In the genomic region with DNA sequence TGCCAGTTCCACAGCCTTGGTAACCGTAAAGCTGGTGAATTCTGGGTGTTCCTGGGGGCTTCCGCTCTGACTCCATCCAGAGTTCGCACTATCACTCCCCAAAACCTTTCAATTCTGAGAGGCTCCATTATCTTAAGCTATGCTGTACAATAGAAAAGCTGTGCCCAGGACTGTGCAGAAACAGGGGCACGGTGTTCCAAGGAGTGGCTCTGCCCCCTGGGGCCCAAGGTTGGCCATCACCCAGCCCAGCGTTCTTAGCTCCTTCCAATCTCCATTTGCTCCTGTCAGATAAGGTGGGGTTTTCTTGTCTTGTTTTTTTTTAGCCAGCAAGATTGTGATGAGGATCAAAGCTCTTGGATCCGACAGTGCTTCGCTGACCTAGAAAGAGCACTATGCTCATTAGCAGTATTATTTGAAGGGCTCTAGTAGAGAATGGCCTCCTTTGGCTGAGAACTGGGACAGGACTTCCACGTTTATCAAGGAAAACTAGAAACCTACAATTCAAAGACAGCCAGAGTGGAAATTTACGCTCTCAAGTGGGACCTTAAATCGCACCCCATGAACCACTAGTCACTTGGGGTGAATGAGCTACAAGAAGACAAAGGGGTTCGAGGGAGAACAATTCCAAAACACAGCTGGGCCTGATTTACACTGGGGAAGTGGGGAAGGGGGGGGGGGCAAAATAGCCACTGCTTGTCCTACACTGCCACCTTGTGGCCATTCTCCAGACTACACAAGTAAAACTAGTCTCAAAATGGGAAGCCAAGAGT, we compare ENCODE assay signal across 8 mouse cellular contexts. TPM values are rescaled to one million over a fixed set of nuclear protein-coding genes. Genes with fewer than 3 reads are reported as not detected.
DNase-seq lines count a peak whose midpoint lies in the region; ATAC-seq lines count a peak whose summit lies in the region.
"Had no signal": no experiment of that assay in that cellular context is flagged by ENCODE, and none has a peak within 500 bp of the region (broad histone marks: within the 10 kb centered on the region; RNA-seq: fewer than 3 reads in every experiment).

No protein-coding gene starts in this region.

- H3K9ac ChIP-seq in hindbrain, embryonic 11.5 days (ENCODE audit: low read depth, low read length), result no peak overlapping the region
- 0 out of 2 replicates have a peak overlapping the region, but pooled peaks have one; percentile 25 for H3K9ac ChIP-seq in limb, embryonic 13.5 days
- H3K9ac ChIP-seq in neural tube, embryonic 11.5 days (ENCODE audit: low read length), result no peak overlapping the region

- 0 out of 2 replicates have a peak, but pooled peaks have one; percentile 38 for ATAC-seq in hindbrain, embryonic 11.5 days (ENCODE audit: low FRiP score)
- peak; percentile 72 for ATAC-seq in limb, embryonic 13.5 days (ENCODE audit: low FRiP score, low read depth)
- ATAC-seq in neural tube, embryonic 11.5 days (ENCODE audit: insufficient read depth, low FRiP score, low TSS enrichment), result peak; percentile 45; the same call in 1 of the 2 replicates

- no peak overlapping the region for H3K4me3 ChIP-seq in hindbrain, embryonic 11.5 days (ENCODE audit: low read depth, low read length)
- no peak overlapping the region for H3K4me3 ChIP-seq in limb, embryonic 13.5 days
- H3K4me3 ChIP-seq in neural tube, embryonic 11.5 days (ENCODE audit: low read depth, low read length), result no peak overlapping the region
- H3K4me3 ChIP-seq: myocyte had no signal

- DNase-seq in ovary, postnatal 14 days (ENCODE audit: low spot score), result peak; percentile 52
- DNase-seq in ovary, adult 18-20 months (ENCODE audit: low spot score), result no peak
- DNase-seq in adipocyte (ENCODE audit: low spot score), result peak; percentile 82
- peak; percentile 75 for DNase-seq in embryo, embryonic 11 days
- peak; percentile 79 for DNase-seq in hindbrain, embryonic 11.5 days (ENCODE audit: low spot score)
- peak; percentile 54 for DNase-seq in neural tube, embryonic 11.5 days (ENCODE audit: low spot score)

- H3K27me3 ChIP-seq in hindbrain, embryonic 11.5 days (ENCODE audit: control insufficient read depth, insufficient read depth, low read length), result no peaks in the 10 kb centered on the region
- H3K27me3 ChIP-seq in limb, embryonic 13.5 days, result no peaks in the 10 kb centered on the region
- H3K27me3 ChIP-seq in neural tube, embryonic 11.5 days (ENCODE audit: control insufficient read depth, insufficient read depth, low read length), result no peaks in the 10 kb centered on the region

- no peaks in the 10 kb centered on the region for H3K4me1 ChIP-seq in hindbrain, embryonic 11.5 days (replicated peaks; ENCODE audit: control insufficient read depth, insufficient read depth, low read length)
- 0 out of 2 replicates have a peak, but pooled peaks cover 4% of the 10 kb centered on the region for H3K4me1 ChIP-seq in limb, embryonic 13.5 days
- H3K4me1 ChIP-seq in neural tube, embryonic 11.5 days (ENCODE audit: control insufficient read depth, insufficient read depth, low read length), result no peaks in the 10 kb centered on the region

- no peaks in the 10 kb centered on the region for H3K36me3 ChIP-seq in hindbrain, embryonic 11.5 days (ENCODE audit: control insufficient read depth, insufficient read depth, low read length)
- H3K36me3 ChIP-seq in limb, embryonic 13.5 days, result no peaks in the 10 kb centered on the region
- H3K36me3 ChIP-seq in neural tube, embryonic 11.5 days (ENCODE audit: control insufficient read depth, insufficient read depth, low read length), result no peaks in the 10 kb centered on the region

- H3K9me3 ChIP-seq in hindbrain, embryonic 11.5 days (ENCODE audit: control insufficient read depth, low read length), result no peaks in the 10 kb centered on the region
- no peaks in the 10 kb centered on the region for H3K9me3 ChIP-seq in limb, embryonic 13.5 days
- H3K9me3 ChIP-seq in neural tube, embryonic 11.5 days (ENCODE audit: control insufficient read depth, low read length), result no peaks in the 10 kb centered on the region

- 55% methylated on average over 11 of the region's 11 CpGs for WGBS in hindbrain, embryonic 11.5 days
- 48% methylated on average over 11 of the region's 11 CpGs for WGBS in limb, embryonic 13.5 days
- 50% methylated on average over 11 of the region's 11 CpGs for WGBS in neural tube, embryonic 11.5 days

- H3K27ac ChIP-seq in hindbrain, embryonic 11.5 days (ENCODE audit: low read depth, low read length), result no peak overlapping the region
- H3K27ac ChIP-seq in limb, embryonic 13.5 days, result no peak overlapping the region
- H3K27ac ChIP-seq in neural tube, embryonic 11.5 days (ENCODE audit: low read depth, low read length), result no peak overlapping the region

- no peak overlapping the region for H3K4me2 ChIP-seq in hindbrain, embryonic 11.5 days (replicated peaks; ENCODE audit: low read depth, low read length)
- H3K4me2 ChIP-seq in limb, embryonic 13.5 days (replicated peaks), result no peak overlapping the region
- H3K4me2 ChIP-seq in neural tube, embryonic 11.5 days (ENCODE audit: low read depth), result no peak overlapping the region

RNA-seq across cellular contexts. Expression of gene Rtp2, which starts 21.2 kb away (rescaled TPM):
- not detected in 2 replicates for polyA plus RNA-seq in hindbrain, embryonic 11.5 days (2014; fragmentation: Nextera tagmentation; extraction: Ambion mirVana)
- not detected in 2 replicates for polyA plus RNA-seq in limb, embryonic 13.5 days (2015; fragmentation: Nextera tagmentation; extraction: Ambion mirVana)
- polyA plus RNA-seq in neural tube, embryonic 11.5 days (2014; fragmentation: Nextera tagmentation; extraction: Ambion mirVana), result not detected in 2 replicates

RNA-seq across cellular contexts. Expression of gene Gm37419, which starts 34.9 kb away (rescaled TPM):
- polyA plus RNA-seq in hindbrain, embryonic 11.5 days (2014; fragmentation: Nextera tagmentation; extraction: Ambion mirVana), result not detected in 2 replicates
- not detected in 2 replicates for polyA plus RNA-seq in limb, embryonic 13.5 days (2015; fragmentation: Nextera tagmentation; extraction: Ambion mirVana)
- not detected in 2 replicates for polyA plus RNA-seq in neural tube, embryonic 11.5 days (2014; fragmentation: Nextera tagmentation; extraction: Ambion mirVana)
- polyA plus RNA-seq: myocyte had no signal

RNA-seq across cellular contexts. Expression of gene Bcl6, which starts 35.3 kb away (rescaled TPM):
- 0.06 and 0.11 TPM in 2 replicates for polyA plus RNA-seq in hindbrain, embryonic 11.5 days (2014; fragmentation: Nextera tagmentation; extraction: Ambion mirVana)
- polyA plus RNA-seq in limb, embryonic 13.5 days (2015; fragmentation: Nextera tagmentation; extraction: Ambion mirVana), result 1.2 and 1.5 TPM in 2 replicates
- 0.14 and 0.16 TPM in 2 replicates for polyA plus RNA-seq in neural tube, embryonic 11.5 days (2014; fragmentation: Nextera tagmentation; extraction: Ambion mirVana)
